Mouse (Mus musculus) lung, postnatal 0 days (tissue): ENCODE results near the gene Kif26a. TPM values are rescaled to one million over a fixed set of nuclear protein-coding genes. Genes with fewer than 3 reads are reported as not detected.
A peak's percentile ranks its signal among the peaks of the same experiment; 100 is the strongest.

ENCODE experiments used
- ATAC-seq: fragments of 200-750 bp; cut with Nextera tagmentation; 2 replicates; pipeline ENCODE4 v1.8.0; 2017; ENCODE audit warnings: moderate library complexity
- DNase-seq: peaks from one replicate; pipeline ENCODE4 v3.0.0-alpha.2; 2016; ENCODE audit warnings: low spot score
- H3K27ac ChIP-seq: fragments of 300-500 bp; sonication (generic); 2 replicates; pipeline ENCODE4 v1.5.1; 2014; ENCODE audit warnings: antibody characterized with exemption, mild to moderate bottlenecking, low read length, mixed read lengths
- H3K27me3 ChIP-seq: fragments of 300-500 bp; sonication (generic); replicated peaks from 2 replicates; pipeline ENCODE4 v1.6.1; 2014; ENCODE audit warnings: low read length, mixed read lengths; ENCODE audit not compliant: insufficient read depth
- H3K36me3 ChIP-seq: fragments of 300-500 bp; sonication (generic); 2 replicates; pipeline ENCODE4 v1.6.1; 2014; ENCODE audit warnings: low read length, mixed read lengths; ENCODE audit not compliant: insufficient read depth
- H3K4me1 ChIP-seq: fragments of 300-500 bp; sonication (generic); 2 replicates; pipeline ENCODE4 v1.6.1; 2014; ENCODE audit warnings: antibody characterized with exemption, low read depth, low read length, mixed read lengths; ENCODE audit not compliant: insufficient read depth
- H3K4me2 ChIP-seq: fragments of 300-500 bp; sonication (generic); replicated peaks from 2 replicates; pipeline ENCODE4 v1.6.1; 2014; ENCODE audit warnings: low read depth, mild to moderate bottlenecking, low read length, moderate library complexity, mixed read lengths
- H3K4me3 ChIP-seq: fragments of 300-500 bp; sonication (generic); 2 replicates; pipeline ENCODE4 v1.5.1; 2014; ENCODE audit warnings: low read depth, low read length
- H3K9ac ChIP-seq: fragments of 300-500 bp; sonication (generic); replicated peaks from 2 replicates; pipeline ENCODE4 v1.6.1; 2014; ENCODE audit warnings: low read depth, mild to moderate bottlenecking
- H3K9me3 ChIP-seq: fragments of 300-500 bp; sonication (generic); 2 replicates; pipeline ENCODE4 v1.6.1; 2016; ENCODE audit warnings: low read length, mixed read lengths
- CTCF ChIP-seq: IDR thresholded peaks from 2 replicates; pipeline ENCODE4 v1.5.1; 2016; ENCODE audit warnings: antibody characterized with exemption, mild to moderate bottlenecking
- EP300 ChIP-seq: IDR thresholded peaks from 2 replicates; pipeline ENCODE4 v1.6.1; 2016; ENCODE audit warnings: antibody characterized with exemption, mild to moderate bottlenecking, control low read depth
- WGBS: fragments of 180-500 bp; shearing (Covaris S2); extraction: QIAGEN DNeasy Blood & Tissue Kit; methylation state at CpG from one replicate; pipeline ENCODE4 v1.1.7; 2014; 5-methylcytosine and 5-hydroxymethylcytosine counted together
- polyA plus RNA-seq: library from polyadenylated mRNA; unstranded; fragments of >200 nt; fragmentation: Nextera tagmentation; extraction: Ambion mirVana; gene quantifications from 2 replicates; pipeline ENCODE4 v1.2.1, GENCODE M21; 2015

Gene Kif26a
- polyA plus RNA-seq, 1 experiment from 2014 or later, result 2.9 TPM

- peaks cover 5% of the 10 kb centered on the region; the same call in 1 of the 2 replicates for H3K4me1 ChIP-seq
- WGBS, result under 1% methylated on average over 14 of the region's 14 CpGs
- ATAC-seq (peak; percentile 86), DNase-seq (peak; percentile 78)
- H3K9ac ChIP-seq, result no peak within 1 kb of the TSS
- no peaks in the 10 kb centered on the region for H3K36me3 ChIP-seq
- H3K9me3 ChIP-seq, result no peaks in the 10 kb centered on the region
- no peak within 1 kb of the TSS for H3K27ac ChIP-seq
- H3K27me3 ChIP-seq, result no peaks in the 10 kb centered on the region
- H3K4me2 ChIP-seq, result peak within 1 kb of the TSS; percentile 44
- H3K4me3 ChIP-seq, result peak within 1 kb of the TSS; percentile 20; the same call in 1 of the 2 replicates
- TF ChIP-seq EP300, result no peak
- no peak for TF ChIP-seq CTCF
Measured at GRCm38 (mm10) chr12:112106541-112106971, 39.5 kb upstream of the Kif26a start, which contains the start of gene Aspg. Gene Aspg (plus strand): TSS chr12:112106679.

GRCm38 (mm10) chr12:112107685-112108084 lies 38.3 kb upstream of the Kif26a start:
- no peak overlapping the region for H3K27ac ChIP-seq
- ATAC-seq (no peak), DNase-seq (no peak)
- H3K9me3 ChIP-seq, result no peaks in the 10 kb centered on the region
- H3K4me1 ChIP-seq, result peaks cover 5% of the 10 kb centered on the region; the same call in 1 of the 2 replicates
- no peak overlapping the region for H3K4me3 ChIP-seq
- no peak overlapping the region for H3K9ac ChIP-seq
- TF ChIP-seq CTCF (no peak), EP300 (no peak)
- no peaks in the 10 kb centered on the region for H3K36me3 ChIP-seq
- 90% methylated on average over 8 of the region's 8 CpGs for WGBS
- H3K27me3 ChIP-seq, result no peaks in the 10 kb centered on the region
- H3K4me2 ChIP-seq, result 0 out of 2 replicates have a peak overlapping the region, but pooled peaks have one; percentile 44

GRCm38 (mm10) chr12:112108696-112109445 lies 37.1 kb upstream of the Kif26a start:
- Histone ChIP-seq H3K4me3 (no peak overlapping the region), H3K27me3 (no peaks in the 10 kb centered on the region), H3K36me3 (no peaks in the 10 kb centered on the region), H3K4me2 (no peak overlapping the region), H3K9ac (no peak overlapping the region), H3K4me1 (peaks cover 5% of the 10 kb centered on the region; the same call in 1 of the 2 replicates), H3K9me3 (no peaks in the 10 kb centered on the region), H3K27ac (no peak overlapping the region)
- no peak for DNase-seq
- no peak for TF ChIP-seq CTCF
- TF ChIP-seq EP300, result no peak
- ATAC-seq, result no peak
- 76% methylated on average over 11 of the region's 11 CpGs for WGBS

- no peak for ATAC-seq
- H3K27ac ChIP-seq, result no peak overlapping the region
- H3K4me1 ChIP-seq, result peaks cover 5% of the 10 kb centered on the region; the same call in 1 of the 2 replicates
- no peak overlapping the region for H3K4me2 ChIP-seq
- no peak for TF ChIP-seq CTCF
- no peak for TF ChIP-seq EP300
- no peaks in the 10 kb centered on the region for H3K36me3 ChIP-seq
- WGBS, result 71% methylated on average over 9 of the region's 9 CpGs
- H3K4me3 ChIP-seq, result no peak overlapping the region
- no peaks in the 10 kb centered on the region for H3K9me3 ChIP-seq
- no peak overlapping the region for H3K9ac ChIP-seq
- DNase-seq, result no peak
- no peaks in the 10 kb centered on the region for H3K27me3 ChIP-seq
Measured at GRCm38 (mm10) chr12:112109701-112110100, 36.3 kb upstream of the Kif26a start.

- H3K9me3 ChIP-seq, result no peaks in the 10 kb centered on the region
- H3K4me3 ChIP-seq, result no peak overlapping the region
- TF ChIP-seq EP300 (no peak), CTCF (no peak)
- DNase-seq, result no peak
- no peak for ATAC-seq
- no peak overlapping the region for H3K4me2 ChIP-seq
- no peak overlapping the region for H3K9ac ChIP-seq
- H3K27me3 ChIP-seq, result no peaks in the 10 kb centered on the region
- no peaks in the 10 kb centered on the region for H3K36me3 ChIP-seq
- 74% methylated on average over 5 of the region's 5 CpGs for WGBS
- H3K27ac ChIP-seq, result no peak overlapping the region
- H3K4me1 ChIP-seq, result peaks cover 5% of the 10 kb centered on the region; the same call in 1 of the 2 replicates
Measured at GRCm38 (mm10) chr12:112111323-112111722, 34.7 kb upstream of the Kif26a start.

- ATAC-seq, result no peak
- no peak overlapping the region for H3K27ac ChIP-seq
- 88% methylated on average over 6 of the region's 6 CpGs for WGBS
Measured at GRCm38 (mm10) chr12:112112235-112112634, 33.8 kb upstream of the Kif26a start.

More at GRCm38 (mm10) chr12:112112235-112112634, 33.8 kb upstream of the Kif26a start:
- H3K9me3 ChIP-seq, result no peaks in the 10 kb centered on the region
- H3K36me3 ChIP-seq, result no peaks in the 10 kb centered on the region
- no peak overlapping the region for H3K9ac ChIP-seq
- no peak for TF ChIP-seq EP300
- TF ChIP-seq CTCF, result no peak
- no peak overlapping the region for H3K4me3 ChIP-seq
- no peaks in the 10 kb centered on the region for H3K27me3 ChIP-seq
- peaks cover under 1% of the 10 kb centered on the region; the same call in 1 of the 2 replicates for H3K4me1 ChIP-seq
- H3K4me2 ChIP-seq, result no peak overlapping the region
- no peak for DNase-seq
